Mouse (Mus musculus) E14TG2a.4 (cell line): ENCODE data around the gene Scd4.
A peak's percentile ranks its signal among the peaks of the same experiment; 100 is the strongest.

Source experiments
- CTCF ChIP-seq: conservative IDR thresholded peaks from 2 replicates; pipeline ENCODE4 v1.5.1; 2014; ENCODE audit warnings: low read length
- NANOG ChIP-seq: IDR thresholded peaks from 2 replicates; pipeline ENCODE4 v1.6.1; 2014; ENCODE audit warnings: borderline replicate concordance, low read length, mixed read lengths
- POU5F1 ChIP-seq: IDR thresholded peaks from 2 replicates; pipeline ENCODE4 v1.6.1; 2014; ENCODE audit warnings: low read length, borderline replicate concordance

DNA sequence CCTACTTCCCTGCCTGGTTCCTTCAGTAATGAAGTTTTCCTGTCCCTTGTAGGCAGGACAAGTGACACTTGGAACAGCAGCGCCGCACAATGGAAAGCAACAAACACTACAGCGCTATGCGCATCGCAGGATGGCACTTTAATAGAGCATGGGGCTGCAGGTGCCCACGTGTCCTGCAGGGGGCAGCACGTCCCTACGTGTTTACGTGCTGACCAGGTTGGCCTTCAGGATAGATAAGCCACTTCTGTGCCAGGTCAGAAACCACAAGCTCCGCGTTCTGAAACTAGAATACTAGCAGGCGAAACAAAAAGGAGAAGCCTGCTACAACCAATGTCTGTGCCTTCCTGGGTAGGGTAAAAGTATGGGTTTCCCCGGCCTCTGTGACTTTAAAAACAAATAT is 30.6 kb downstream of the Scd4 start:
- TF ChIP-seq CTCF (peak; percentile 100), NANOG (no peak), POU5F1 (no peak)
